Mouse (Mus musculus): ENCODE results near the gene Aloxe3. TPM values are rescaled to one million over a fixed set of nuclear protein-coding genes. Genes with fewer than 3 reads are reported as not detected.

Aloxe3 gene
- polyA plus RNA-seq, 1 experiment from 2014 or later: 1.9 TPM

DNA sequence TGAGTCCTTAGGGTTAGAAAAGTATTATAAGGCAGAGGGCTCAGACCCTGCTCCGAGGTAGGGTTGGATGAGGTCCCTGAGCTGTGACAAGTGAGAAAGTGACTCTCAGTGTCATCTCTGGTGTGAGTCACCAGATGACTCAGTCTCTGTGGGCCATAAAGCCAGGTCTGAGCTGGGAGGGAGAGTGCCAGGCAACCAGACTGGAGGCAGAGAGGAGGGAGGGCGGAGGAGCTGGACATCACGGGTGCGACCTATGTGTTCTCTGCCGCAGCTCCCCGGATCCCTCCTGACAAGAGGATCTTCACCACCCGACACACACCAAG lies 23.3 kb upstream of the Aloxe3 start:
- ATAC-seq (ENCODE audit: low read depth): no peak
- 94% methylated on average over 7 of the region's 7 CpGs for WGBS
- Histone ChIP-seq H3K27me3 (replicated peaks; ENCODE audit: control insufficient read depth, insufficient read depth, low read length) (no peaks in the 10 kb centered on the region), H3K27ac (replicated peaks; ENCODE audit: low read depth, low read length) (no peak overlapping the region), H3K36me3 (ENCODE audit: control insufficient read depth, insufficient read depth, low read length) (peaks cover 70% of the 10 kb centered on the region), H3K4me3 (ENCODE audit: low read depth, low read length) (no peak overlapping the region), H3K9ac (ENCODE audit: low read depth, low read length) (no peak overlapping the region), H3K4me1 (ENCODE audit: control insufficient read depth, insufficient read depth, low read length) (peaks cover 16% of the 10 kb centered on the region), H3K9me3 (ENCODE audit: control insufficient read depth, low read length) (no peaks in the 10 kb centered on the region), H3K4me2 (ENCODE audit: low read depth, low read length) (no peak overlapping the region)
- no peak for DNase-seq (ENCODE audit: low spot score)

- H3K4me1 ChIP-seq (ENCODE audit: control insufficient read depth, insufficient read depth, low read length): peaks cover 9% of the 10 kb centered on the region
- no peaks in the 10 kb centered on the region for H3K9me3 ChIP-seq (ENCODE audit: control insufficient read depth, low read length)
- H3K36me3 ChIP-seq (ENCODE audit: control insufficient read depth, insufficient read depth, low read length): peaks cover 77% of the 10 kb centered on the region
- no peak overlapping the region for H3K27ac ChIP-seq (replicated peaks; ENCODE audit: low read depth, low read length)
- H3K9ac ChIP-seq (ENCODE audit: low read depth, low read length): no peak overlapping the region
- no peak overlapping the region for H3K4me3 ChIP-seq (ENCODE audit: low read depth, low read length)
- no peak for DNase-seq (ENCODE audit: low spot score)
- ATAC-seq (ENCODE audit: low read depth): no peak
- H3K27me3 ChIP-seq (replicated peaks; ENCODE audit: control insufficient read depth, insufficient read depth, low read length): no peaks in the 10 kb centered on the region
- WGBS: 95% methylated on average over 14 of the region's 14 CpGs
- no peak overlapping the region for H3K4me2 ChIP-seq (ENCODE audit: low read depth, low read length)
Observed at GRCm38 (mm10) chr11:69103121-69103520, 22.6 kb upstream of the Aloxe3 start.

GRCm38 (mm10) chr11:69103531-69104435 lies 21.9 kb upstream of the Aloxe3 start:
- no peak for DNase-seq (ENCODE audit: low spot score)
- Histone ChIP-seq H3K4me2 (ENCODE audit: low read depth, low read length) (no peak overlapping the region), H3K4me3 (ENCODE audit: low read depth, low read length) (no peak overlapping the region), H3K4me1 (ENCODE audit: control insufficient read depth, insufficient read depth, low read length) (peaks cover 4% of the 10 kb centered on the region), H3K27ac (replicated peaks; ENCODE audit: low read depth, low read length) (no peak overlapping the region), H3K9ac (ENCODE audit: low read depth, low read length) (no peak overlapping the region), H3K27me3 (replicated peaks; ENCODE audit: control insufficient read depth, insufficient read depth, low read length) (no peaks in the 10 kb centered on the region), H3K9me3 (ENCODE audit: control insufficient read depth, low read length) (no peaks in the 10 kb centered on the region), H3K36me3 (ENCODE audit: control insufficient read depth, insufficient read depth, low read length) (peaks cover 84% of the 10 kb centered on the region)
- 90% methylated on average over 15 of the region's 15 CpGs for WGBS
- no peak for ATAC-seq (ENCODE audit: low read depth)

DNA sequence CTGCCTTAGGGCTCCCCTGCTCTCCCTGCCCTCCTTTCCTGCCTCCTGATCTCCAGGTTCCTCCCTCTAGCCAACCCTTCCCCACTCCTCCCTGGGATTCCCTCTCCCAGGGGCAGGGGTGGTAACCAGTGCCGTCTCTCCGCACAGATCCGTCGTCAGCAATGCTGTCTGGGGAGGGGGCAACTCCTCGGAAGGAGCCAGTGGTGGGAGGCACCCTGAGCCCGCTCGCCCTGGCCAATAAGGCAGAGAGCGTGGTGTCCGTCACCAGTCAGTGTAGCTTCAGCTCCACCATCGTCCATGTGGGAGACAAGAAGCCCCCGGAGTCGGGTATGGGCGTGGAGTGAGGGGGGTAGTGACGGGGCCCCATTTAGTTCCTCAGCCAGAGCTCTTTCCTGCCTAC lies 21.2 kb upstream of the Aloxe3 start:
- no peaks in the 10 kb centered on the region for H3K27me3 ChIP-seq (replicated peaks; ENCODE audit: control insufficient read depth, insufficient read depth, low read length)
- peaks cover 91% of the 10 kb centered on the region for H3K36me3 ChIP-seq (ENCODE audit: control insufficient read depth, insufficient read depth, low read length)
- WGBS: 91% methylated on average over 14 of the region's 14 CpGs

DNA sequence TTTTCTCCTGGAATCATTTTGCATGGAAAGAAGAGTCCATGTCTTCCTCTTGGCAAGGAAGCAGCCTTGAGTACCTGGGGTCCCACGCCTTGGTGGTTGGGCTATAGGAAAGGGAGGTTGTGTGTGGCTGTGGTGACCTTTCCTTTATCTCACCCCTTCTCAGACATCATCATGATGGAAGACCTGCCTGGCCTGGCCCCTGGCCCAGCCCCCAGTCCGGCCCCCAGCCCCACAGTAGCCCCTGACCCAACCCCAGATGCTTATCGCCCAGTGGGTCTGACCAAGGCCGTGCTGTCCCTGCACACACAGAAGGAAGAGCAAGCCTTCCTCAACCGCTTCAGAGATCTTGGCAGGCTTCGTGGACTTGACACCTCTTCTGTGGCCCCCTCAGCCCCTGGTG lies 20.5 kb upstream of the Aloxe3 start:
- H3K36me3 ChIP-seq (ENCODE audit: control insufficient read depth, insufficient read depth, low read length): peaks cover 93% of the 10 kb centered on the region
- no peak for DNase-seq (ENCODE audit: low spot score)
- H3K9me3 ChIP-seq (ENCODE audit: control insufficient read depth, low read length): no peaks in the 10 kb centered on the region

More for the DNA sequence above, 21.2 kb upstream of the Aloxe3 start:
- no peak overlapping the region for H3K4me2 ChIP-seq (ENCODE audit: low read depth, low read length)
- H3K4me3 ChIP-seq (ENCODE audit: low read depth, low read length): no peak overlapping the region
- H3K27ac ChIP-seq (replicated peaks; ENCODE audit: low read depth, low read length): no peak overlapping the region
- no peak for ATAC-seq (ENCODE audit: low read depth)
- no peak for DNase-seq (ENCODE audit: low spot score)
- peaks cover 4% of the 10 kb centered on the region for H3K4me1 ChIP-seq (ENCODE audit: control insufficient read depth, insufficient read depth, low read length)
- no peaks in the 10 kb centered on the region for H3K9me3 ChIP-seq (ENCODE audit: control insufficient read depth, low read length)
- no peak overlapping the region for H3K9ac ChIP-seq (ENCODE audit: low read depth, low read length)

DNA sequence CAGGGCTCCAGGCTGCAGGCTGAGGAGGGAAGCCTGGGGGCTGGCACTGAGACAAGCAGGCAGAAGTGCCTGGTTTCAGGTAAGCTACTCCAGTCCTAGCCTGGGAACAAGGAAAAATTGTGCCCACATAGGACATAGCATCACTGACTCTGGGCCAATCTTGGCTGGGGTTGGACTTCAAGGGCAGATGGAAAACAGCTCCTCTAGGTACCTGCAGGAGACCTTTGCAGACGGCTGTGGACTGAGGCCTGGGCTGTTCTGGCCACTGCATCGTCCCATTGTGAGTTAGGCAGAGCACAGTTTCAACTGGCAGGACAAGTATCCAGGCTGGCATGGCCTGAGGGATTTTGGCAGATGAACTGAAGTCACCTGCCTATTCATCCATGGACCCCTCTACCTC lies 19.9 kb upstream of the Aloxe3 start:
- Histone ChIP-seq H3K4me2 (ENCODE audit: low read depth, low read length) (no peak overlapping the region), H3K36me3 (ENCODE audit: control insufficient read depth, insufficient read depth, low read length) (peaks cover 90% of the 10 kb centered on the region), H3K27me3 (replicated peaks; ENCODE audit: control insufficient read depth, insufficient read depth, low read length) (no peaks in the 10 kb centered on the region), H3K4me3 (ENCODE audit: low read depth, low read length) (no peak overlapping the region), H3K9ac (ENCODE audit: low read depth, low read length) (no peak overlapping the region), H3K4me1 (ENCODE audit: control insufficient read depth, insufficient read depth, low read length) (peaks cover 3% of the 10 kb centered on the region; the same call in 1 of the 2 replicates), H3K9me3 (ENCODE audit: control insufficient read depth, low read length) (no peaks in the 10 kb centered on the region), H3K27ac (replicated peaks; ENCODE audit: low read depth, low read length) (no peak overlapping the region)
- ATAC-seq (ENCODE audit: low read depth) (no peak), DNase-seq (ENCODE audit: low spot score) (no peak)
- 91% methylated on average over 2 of the region's 2 CpGs for WGBS

More for the DNA sequence above, 20.5 kb upstream of the Aloxe3 start:
- 82% methylated on average over 6 of the region's 6 CpGs for WGBS
- H3K9ac ChIP-seq (ENCODE audit: low read depth, low read length): no peak overlapping the region
- no peak overlapping the region for H3K27ac ChIP-seq (replicated peaks; ENCODE audit: low read depth, low read length)
- no peaks in the 10 kb centered on the region for H3K27me3 ChIP-seq (replicated peaks; ENCODE audit: control insufficient read depth, insufficient read depth, low read length)
- H3K4me1 ChIP-seq (ENCODE audit: control insufficient read depth, insufficient read depth, low read length): peaks cover 6% of the 10 kb centered on the region
- no peak overlapping the region for H3K4me2 ChIP-seq (ENCODE audit: low read depth, low read length)
- ATAC-seq (ENCODE audit: low read depth): no peak
- no peak overlapping the region for H3K4me3 ChIP-seq (ENCODE audit: low read depth, low read length)

DNA sequence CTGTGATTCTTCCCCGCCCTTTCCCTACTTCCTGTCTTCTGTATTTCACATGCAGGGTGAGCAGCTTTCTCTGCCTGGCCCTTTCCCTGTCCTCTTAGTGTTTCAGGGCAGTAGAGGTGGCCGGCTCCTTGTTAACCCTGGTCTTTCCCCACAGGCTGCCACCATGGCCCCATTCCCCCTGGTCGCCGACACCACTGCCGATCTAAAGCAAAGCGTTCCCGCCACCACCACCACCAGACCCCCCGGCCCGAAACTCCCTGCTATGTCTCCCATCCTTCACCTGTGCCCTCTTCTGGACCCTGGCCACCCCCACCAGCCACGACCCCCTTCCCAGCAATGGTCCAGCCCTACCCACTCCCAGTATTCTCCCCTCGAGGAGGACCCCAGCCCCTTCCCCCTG lies 19.4 kb upstream of the Aloxe3 start:
- H3K36me3 ChIP-seq (ENCODE audit: control insufficient read depth, insufficient read depth, low read length): peaks cover 85% of the 10 kb centered on the region
- WGBS: 88% methylated on average over 11 of the region's 11 CpGs
- H3K4me2 ChIP-seq (ENCODE audit: low read depth, low read length): no peak overlapping the region
- H3K9me3 ChIP-seq (ENCODE audit: control insufficient read depth, low read length): no peaks in the 10 kb centered on the region
- H3K27ac ChIP-seq (replicated peaks; ENCODE audit: low read depth, low read length): no peak overlapping the region
- no peak overlapping the region for H3K9ac ChIP-seq (ENCODE audit: low read depth, low read length)
- DNase-seq (ENCODE audit: low spot score) (no peak), ATAC-seq (ENCODE audit: low read depth) (no peak)
- no peak overlapping the region for H3K4me3 ChIP-seq (ENCODE audit: low read depth, low read length)
- peaks cover 3% of the 10 kb centered on the region; the same call in 1 of the 2 replicates for H3K4me1 ChIP-seq (ENCODE audit: control insufficient read depth, insufficient read depth, low read length)
- no peaks in the 10 kb centered on the region for H3K27me3 ChIP-seq (replicated peaks; ENCODE audit: control insufficient read depth, insufficient read depth, low read length)

GRCm38 (mm10) chr11:69106842-69107241 lies 18.9 kb upstream of the Aloxe3 start:
- H3K27ac ChIP-seq (replicated peaks; ENCODE audit: low read depth, low read length): no peak overlapping the region
- no peaks in the 10 kb centered on the region for H3K27me3 ChIP-seq (replicated peaks; ENCODE audit: control insufficient read depth, insufficient read depth, low read length)
- no peaks in the 10 kb centered on the region for H3K9me3 ChIP-seq (ENCODE audit: control insufficient read depth, low read length)
- H3K9ac ChIP-seq (ENCODE audit: low read depth, low read length): no peak overlapping the region
- H3K4me2 ChIP-seq (ENCODE audit: low read depth, low read length): no peak overlapping the region
- ATAC-seq (ENCODE audit: low read depth) (no peak), DNase-seq (ENCODE audit: low spot score) (no peak)
- WGBS: 84% methylated on average over 11 of the region's 11 CpGs
- H3K4me1 ChIP-seq (ENCODE audit: control insufficient read depth, insufficient read depth, low read length): peaks cover 3% of the 10 kb centered on the region; the same call in 1 of the 2 replicates
- peaks cover 79% of the 10 kb centered on the region for H3K36me3 ChIP-seq (ENCODE audit: control insufficient read depth, insufficient read depth, low read length)
- H3K4me3 ChIP-seq (ENCODE audit: low read depth, low read length): no peak overlapping the region

DNA sequence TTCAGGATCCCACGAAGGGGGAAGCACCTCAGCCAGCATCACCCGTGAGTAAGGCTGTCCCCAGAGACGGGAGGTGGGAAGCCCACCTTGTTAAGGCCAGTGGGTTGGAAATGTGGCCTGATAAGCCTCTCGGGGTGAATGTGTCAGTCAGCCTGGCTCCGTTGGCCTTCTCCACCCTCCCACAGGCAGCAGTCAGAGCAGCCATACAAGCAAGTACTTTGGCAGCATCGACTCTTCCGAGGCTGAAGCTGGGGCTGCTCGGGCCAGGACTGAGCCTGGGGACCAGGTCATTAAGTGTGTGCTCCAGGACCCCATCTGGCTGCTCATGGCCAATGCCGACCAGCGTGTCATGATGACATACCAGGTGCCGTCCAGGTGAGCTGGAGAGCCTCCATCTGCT lies 18.0 kb upstream of the Aloxe3 start:
- ATAC-seq (ENCODE audit: low read depth) (no peak), DNase-seq (ENCODE audit: low spot score) (no peak)
- WGBS: 95% methylated on average over 11 of the region's 11 CpGs
- Histone ChIP-seq H3K36me3 (ENCODE audit: control insufficient read depth, insufficient read depth, low read length) (peaks cover 71% of the 10 kb centered on the region), H3K27me3 (replicated peaks; ENCODE audit: control insufficient read depth, insufficient read depth, low read length) (no peaks in the 10 kb centered on the region), H3K4me3 (ENCODE audit: low read depth, low read length) (no peak overlapping the region), H3K27ac (replicated peaks; ENCODE audit: low read depth, low read length) (no peak overlapping the region), H3K4me1 (ENCODE audit: control insufficient read depth, insufficient read depth, low read length) (peaks cover 10% of the 10 kb centered on the region; the same call in 1 of the 2 replicates), H3K9me3 (ENCODE audit: control insufficient read depth, low read length) (no peaks in the 10 kb centered on the region), H3K9ac (ENCODE audit: low read depth, low read length) (no peak overlapping the region), H3K4me2 (ENCODE audit: low read depth, low read length) (no peak overlapping the region)

Data from embryonic facial prominence, embryonic 14.5 days (tissue).